Mouse (Mus musculus): ENCODE measurements around the gene Ctxn1. TPM values are rescaled to one million over a fixed set of nuclear protein-coding genes. Genes with fewer than 3 reads are reported as not detected.

The Ctxn1 gene
- polyA plus RNA-seq, 1 experiment from 2014 or later, result 91.7 TPM

Other genes with a start within 250 kb of the Ctxn1 start
- not detected in 2 replicates for gene Cd209f, start 153.4 kb downstream of the Ctxn1 start, polyA plus RNA-seq (2015; fragmentation: Nextera tagmentation; extraction: Ambion mirVana)
- not detected in 2 replicates for gene Cd209g, start 125.2 kb downstream of the Ctxn1 start, polyA plus RNA-seq (2015; fragmentation: Nextera tagmentation; extraction: Ambion mirVana)
- 31.3 and 34.0 TPM in 2 replicates for gene Evi5l, start 92.7 kb downstream of the Ctxn1 start, polyA plus RNA-seq (2015; fragmentation: Nextera tagmentation; extraction: Ambion mirVana)
- gene Prr36, start 41.8 kb downstream of the Ctxn1 start, polyA plus RNA-seq (2015; fragmentation: Nextera tagmentation; extraction: Ambion mirVana), result 1.3 and 1.6 TPM in 2 replicates
- gene Lrrc8e, start 32.4 kb downstream of the Ctxn1 start, polyA plus RNA-seq (2015; fragmentation: Nextera tagmentation; extraction: Ambion mirVana), result 0.41 and 0.62 TPM in 2 replicates
- 29.3 and 29.9 TPM in 2 replicates for gene Map2k7, start 20.5 kb downstream of the Ctxn1 start, polyA plus RNA-seq (2015; fragmentation: Nextera tagmentation; extraction: Ambion mirVana)
- gene Gm49320, start 20.4 kb downstream of the Ctxn1 start, polyA plus RNA-seq (2015; fragmentation: Nextera tagmentation; extraction: Ambion mirVana), result 1.3 and 2.4 TPM in 2 replicates
- 4.6 and 5.7 TPM in 2 replicates for gene Tgfbr3l, start 11.1 kb downstream of the Ctxn1 start, polyA plus RNA-seq (2015; fragmentation: Nextera tagmentation; extraction: Ambion mirVana)
- gene Snapc2, start 6.2 kb downstream of the Ctxn1 start, polyA plus RNA-seq (2015; fragmentation: Nextera tagmentation; extraction: Ambion mirVana), result 63.8 and 68.4 TPM in 2 replicates
- 62.9 and 63.0 TPM in 2 replicates for gene Timm44, start 16.6 kb upstream of the Ctxn1 start, polyA plus RNA-seq (2015; fragmentation: Nextera tagmentation; extraction: Ambion mirVana)
- gene Ccl25, start 65.9 kb upstream of the Ctxn1 start, polyA plus RNA-seq (2015; fragmentation: Nextera tagmentation; extraction: Ambion mirVana), result 19.9 and 20.4 TPM in 2 replicates
- 268 and 283 TPM in 2 replicates for gene Elavl1, start 66.1 kb upstream of the Ctxn1 start, polyA plus RNA-seq (2015; fragmentation: Nextera tagmentation; extraction: Ambion mirVana)
- gene Cers4, start 233.8 kb upstream of the Ctxn1 start, polyA plus RNA-seq (2015; fragmentation: Nextera tagmentation; extraction: Ambion mirVana), result 15.0 and 16.0 TPM in 2 replicates

Data from limb, embryonic 13.5 days (tissue).